Mouse (Mus musculus): Measurements from ENCODE around the gene C130026I21Rik.
A peak's percentile ranks its signal among the peaks of the same experiment; 100 is the strongest.
"Not testable (repeated sequence)": the region's sequence is repeated elsewhere in the genome, so short reads cannot be mapped to it uniquely, and the experiment has no call there.

The C130026I21Rik gene

DNA sequence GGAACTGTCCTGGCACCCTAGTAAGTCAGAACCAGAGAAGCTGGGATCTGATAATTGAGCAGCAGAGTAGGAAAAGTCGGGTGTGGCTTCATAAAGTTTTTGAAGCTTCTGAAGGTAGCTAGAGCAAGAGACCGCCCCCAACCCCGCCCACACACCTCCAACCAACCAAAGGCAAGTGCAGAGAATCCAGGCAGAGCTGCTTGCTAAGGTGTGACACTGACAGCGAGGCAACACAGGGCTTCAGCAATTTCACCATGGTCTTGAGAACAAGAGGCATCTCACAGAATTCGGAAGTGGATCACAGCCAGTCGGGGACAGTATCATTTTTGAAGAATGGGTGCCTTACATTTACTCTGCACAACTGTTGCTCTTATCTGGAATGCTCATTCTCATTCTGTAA, at the start of gene C130026I21Rik:
C130026I21Rik (minus strand) TSS at position 101 of the 400 bp plus-strand sequence.
- DNase-seq (ENCODE audit: low spot score in 2 of 2) = not testable (repeated sequence)

DNA sequence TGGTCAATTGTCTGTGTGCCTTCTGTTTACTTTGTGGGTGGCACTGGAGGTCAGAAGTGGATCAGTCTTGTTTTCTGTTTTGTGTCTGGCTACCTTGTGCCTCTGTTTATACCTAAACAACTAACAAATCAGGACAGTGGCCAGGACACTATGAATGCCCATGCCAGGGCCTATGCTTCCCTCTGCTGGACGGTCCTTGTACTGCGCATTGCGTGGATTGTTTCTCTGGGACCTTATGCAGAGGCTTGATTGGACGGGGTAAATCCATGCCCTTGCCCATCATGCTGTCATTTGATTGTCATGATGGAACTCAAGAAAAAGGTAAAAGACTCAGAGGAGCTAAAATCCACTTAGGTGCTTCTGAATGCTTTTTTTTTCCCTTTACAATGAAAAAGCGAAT, 16.7 kb upstream of the C130026I21Rik start:
- peak in 1 of 2 experiments; percentile 1 for DNase-seq (ENCODE audit: low spot score in 2 of 2)

DNA sequence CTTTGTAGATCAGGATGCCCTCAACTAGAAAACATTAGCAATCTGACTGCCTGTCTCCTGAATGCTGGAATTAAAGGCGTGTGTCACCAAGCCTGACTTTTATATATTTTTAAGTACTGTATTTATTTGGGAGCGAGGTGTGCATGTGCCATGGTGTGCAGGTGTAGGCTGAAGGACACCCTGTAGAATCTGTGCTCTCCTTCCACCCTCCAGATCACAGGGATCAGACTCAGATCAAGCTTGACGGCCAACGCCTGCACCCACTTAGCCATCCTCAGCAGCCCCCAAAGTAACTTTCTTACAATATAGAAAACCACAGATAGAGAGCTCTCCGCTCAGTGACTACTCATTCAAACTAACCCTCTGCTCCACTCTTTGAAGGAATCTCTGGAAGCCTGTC, 6.1 kb upstream of the C130026I21Rik start:
- not testable (repeated sequence) for DNase-seq (ENCODE audit: low spot score in 2 of 2)

DNA sequence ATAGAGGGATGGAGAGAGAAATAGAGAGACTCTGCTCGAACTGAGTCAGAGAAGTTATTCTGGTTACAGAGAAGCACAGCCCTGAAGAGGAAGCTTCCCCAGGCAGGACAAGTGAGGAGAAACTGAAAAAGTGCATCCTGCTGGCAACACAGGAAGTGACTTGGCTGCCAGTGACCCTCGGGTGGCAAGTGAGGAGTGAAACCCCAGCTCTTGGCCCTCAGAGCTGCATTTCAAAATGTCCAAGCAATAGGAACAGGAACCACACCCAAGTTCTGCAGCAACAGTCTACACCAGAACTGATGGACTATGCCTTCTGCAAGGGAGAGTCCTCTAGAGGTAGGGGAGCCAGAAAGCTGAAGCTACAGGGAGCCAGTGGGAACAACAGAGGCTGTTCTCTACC, 11.7 kb downstream of the C130026I21Rik start:
- not testable (repeated sequence) for DNase-seq (ENCODE audit: low spot score in 2 of 2)

DNA sequence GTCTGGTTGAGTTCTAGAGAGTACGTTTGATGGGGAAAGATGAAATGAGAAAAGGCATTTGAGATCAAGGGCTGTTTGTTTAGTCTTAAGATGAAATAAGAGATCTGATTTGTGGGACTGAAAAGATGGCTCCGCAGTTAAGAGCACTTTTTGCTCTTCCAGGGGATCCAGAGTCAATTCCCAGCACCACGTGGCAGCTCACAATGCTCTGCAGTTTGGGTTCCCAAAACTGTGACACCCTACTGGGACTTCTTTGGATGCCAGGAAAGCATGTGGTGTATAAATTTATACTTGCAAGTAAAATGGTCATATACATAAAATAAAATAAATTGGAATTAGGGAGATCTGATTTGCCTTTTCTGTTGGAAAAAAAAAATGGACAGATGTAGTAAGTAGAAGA, 15.1 kb downstream of the C130026I21Rik start:
- DNase-seq (ENCODE audit: low spot score in 2 of 2) = not testable (repeated sequence)

DNA sequence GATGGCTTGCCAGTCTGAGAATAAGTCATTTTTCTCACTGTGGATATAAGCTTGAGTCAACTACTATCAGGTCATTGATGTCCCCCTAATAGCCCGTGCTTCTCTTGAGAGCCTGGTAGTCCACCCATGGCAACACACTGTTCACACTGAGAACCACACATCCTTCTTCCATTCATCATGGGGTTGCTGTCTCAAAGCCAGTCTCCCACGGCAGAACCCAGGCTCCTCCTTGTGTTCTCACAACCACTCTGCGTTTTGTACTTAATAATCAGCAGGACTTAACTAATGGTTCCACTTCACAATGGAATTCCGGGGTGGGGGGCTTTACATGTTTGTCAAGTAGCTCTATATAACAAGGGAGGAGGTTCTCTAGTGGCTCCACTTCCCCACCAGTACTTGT, 19.2 kb downstream of the C130026I21Rik start:
- DNase-seq (ENCODE audit: low spot score in 2 of 2) = not testable (repeated sequence)

DNA sequence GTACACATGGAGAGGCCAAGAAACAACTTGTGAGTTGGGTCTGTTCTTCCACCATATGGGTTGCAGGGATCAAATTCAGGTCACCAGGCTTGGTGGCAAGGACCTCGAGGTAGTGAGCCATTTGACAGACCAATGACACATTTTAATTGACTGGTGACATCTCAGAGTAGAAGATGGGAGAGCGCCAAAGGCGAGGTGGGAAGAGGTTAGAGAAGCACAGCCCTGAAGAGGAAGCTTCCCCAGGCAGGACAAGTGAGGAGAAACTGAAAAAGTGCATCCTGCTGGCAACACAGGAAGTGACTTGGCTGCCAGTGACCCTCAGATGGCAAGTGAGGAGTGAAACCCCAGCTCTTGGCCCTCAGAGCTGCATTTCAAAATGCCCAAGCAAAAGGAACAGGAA, 21.4 kb downstream of the C130026I21Rik start:
- not testable (repeated sequence) for DNase-seq (ENCODE audit: low spot score in 2 of 2)

DNA sequence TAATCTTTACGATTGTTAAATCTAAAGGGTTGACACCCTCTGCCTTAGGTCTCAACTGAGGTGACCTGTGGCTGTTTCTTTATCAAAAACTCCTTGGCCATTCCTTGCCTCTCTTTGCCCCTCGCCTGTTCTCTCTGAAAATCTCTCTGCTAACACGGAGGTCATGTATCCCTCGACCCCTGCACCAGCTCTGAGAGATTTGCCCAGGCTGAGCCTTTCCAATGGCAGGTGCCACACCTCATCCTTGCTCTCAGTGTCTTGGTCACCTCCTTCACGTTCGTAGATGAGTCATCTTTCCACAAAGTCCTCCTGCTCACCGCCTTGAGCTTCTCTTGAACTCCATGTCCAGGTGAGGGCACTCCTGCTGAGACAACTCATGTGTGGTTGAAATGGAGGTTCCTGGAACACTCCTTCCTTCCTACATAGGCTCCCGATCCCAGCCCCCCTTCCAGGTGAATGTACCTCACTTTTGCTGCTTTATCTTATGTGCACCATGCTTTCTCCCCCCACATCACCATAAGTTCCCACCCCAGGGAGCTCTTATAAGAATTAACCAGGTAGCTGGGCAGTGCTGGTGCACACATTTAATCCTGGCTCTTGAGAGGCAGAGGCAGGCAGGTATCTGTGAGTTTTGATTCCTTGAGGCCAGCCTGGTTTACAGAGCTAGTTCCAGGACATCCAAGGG, 23.4 kb downstream of the C130026I21Rik start:
- not testable (repeated sequence) for DNase-seq (ENCODE audit: low spot score in 2 of 2)

DNA sequence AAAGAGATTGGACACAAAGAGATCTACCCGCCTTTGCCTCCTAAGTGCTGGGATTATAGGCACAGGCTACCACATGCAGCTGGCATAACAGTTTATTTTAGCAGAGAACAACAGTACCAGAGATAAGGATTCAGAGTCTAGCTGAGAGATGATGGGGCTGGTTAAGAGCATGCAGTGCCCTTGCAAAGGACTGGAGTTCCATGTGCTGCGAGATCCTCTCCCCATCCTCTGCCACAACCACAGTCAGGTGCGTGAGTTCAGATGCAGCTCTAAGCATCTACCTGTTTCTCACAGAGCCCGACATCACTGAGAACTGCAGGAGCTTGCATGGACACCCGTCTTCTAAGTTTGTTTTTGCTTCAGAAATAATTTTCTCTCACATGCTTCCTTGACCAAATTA, 24.1 kb downstream of the C130026I21Rik start:
- not testable (repeated sequence) for DNase-seq (ENCODE audit: low spot score in 2 of 2)

DNA sequence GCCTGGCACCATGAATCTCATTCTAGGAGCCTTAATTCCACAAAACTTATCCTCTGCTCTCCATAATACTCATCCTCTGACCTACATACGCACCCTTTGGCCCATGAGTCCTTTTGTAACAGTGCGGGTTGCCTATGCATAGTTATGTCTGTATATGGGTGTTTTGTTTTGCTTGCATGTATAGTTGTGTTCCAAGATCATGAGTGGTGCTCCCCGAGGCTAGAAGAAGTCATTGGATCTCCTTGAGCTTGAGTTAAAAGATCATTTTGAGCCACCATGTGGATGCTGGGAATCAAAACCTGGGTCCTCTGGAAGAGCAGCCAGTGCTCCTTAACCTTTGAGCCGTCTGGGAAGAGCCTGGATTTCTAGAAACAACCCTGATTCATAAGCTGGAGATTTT, 25.4 kb downstream of the C130026I21Rik start:
- not testable (repeated sequence) for DNase-seq (ENCODE audit: low spot score in 2 of 2)

DNA sequence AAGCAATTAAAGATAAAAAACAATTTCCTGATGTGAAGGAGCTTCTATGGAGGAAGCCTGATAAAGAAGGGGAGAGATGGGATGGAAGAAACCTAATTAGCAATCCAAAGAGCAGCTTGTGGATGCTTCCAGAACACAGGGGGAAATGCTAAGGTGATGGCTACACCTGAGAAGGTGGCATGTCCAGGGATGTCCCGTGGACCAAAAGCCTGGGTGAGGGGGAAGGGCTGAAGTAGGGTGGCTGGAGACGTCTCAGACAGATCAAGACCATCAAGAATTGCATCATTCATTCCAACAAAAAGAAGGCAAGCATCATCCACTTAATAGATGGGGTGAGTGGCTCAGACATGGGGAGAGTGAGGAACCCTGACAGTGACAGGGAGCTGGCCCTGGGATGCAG, 27.3 kb downstream of the C130026I21Rik start:
- DNase-seq (ENCODE audit: low spot score in 2 of 2) = not testable (repeated sequence)

DNA sequence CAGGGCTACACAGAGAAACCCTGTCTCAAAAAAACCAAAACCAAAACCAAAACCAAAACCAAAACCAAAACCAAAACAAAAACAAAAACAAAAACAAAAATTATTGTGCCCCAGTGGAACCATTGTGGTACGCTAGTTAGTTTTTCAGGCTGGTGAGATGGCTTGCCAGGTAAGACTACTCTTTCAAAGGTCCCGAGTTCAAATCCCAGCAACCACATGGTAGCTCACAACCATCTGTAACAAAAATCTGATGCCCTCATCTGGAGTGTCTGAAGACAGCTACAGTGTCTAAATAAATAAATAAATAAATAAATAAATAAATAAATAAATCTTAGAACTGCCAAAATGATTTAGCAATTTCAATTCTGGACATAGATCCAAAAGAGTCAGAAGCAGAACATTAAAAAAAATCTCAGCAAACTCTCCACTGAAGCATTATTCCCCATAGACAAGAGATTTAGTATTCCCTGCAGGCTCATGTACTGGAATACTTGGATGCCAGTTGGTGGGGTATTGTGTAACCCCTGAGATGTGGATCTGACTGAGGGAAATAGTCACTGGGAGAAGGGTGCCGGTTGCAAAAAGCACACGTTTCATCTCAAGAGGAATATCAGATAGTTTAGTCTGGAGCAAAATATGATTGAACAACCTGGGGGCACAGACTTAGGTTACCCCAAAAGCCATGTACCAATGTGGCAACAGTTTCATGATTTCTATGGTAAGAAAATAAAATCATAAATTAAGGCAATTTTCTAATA, 31.2 kb downstream of the C130026I21Rik start:
- not testable (repeated sequence) for DNase-seq (ENCODE audit: low spot score in 2 of 2)

DNA sequence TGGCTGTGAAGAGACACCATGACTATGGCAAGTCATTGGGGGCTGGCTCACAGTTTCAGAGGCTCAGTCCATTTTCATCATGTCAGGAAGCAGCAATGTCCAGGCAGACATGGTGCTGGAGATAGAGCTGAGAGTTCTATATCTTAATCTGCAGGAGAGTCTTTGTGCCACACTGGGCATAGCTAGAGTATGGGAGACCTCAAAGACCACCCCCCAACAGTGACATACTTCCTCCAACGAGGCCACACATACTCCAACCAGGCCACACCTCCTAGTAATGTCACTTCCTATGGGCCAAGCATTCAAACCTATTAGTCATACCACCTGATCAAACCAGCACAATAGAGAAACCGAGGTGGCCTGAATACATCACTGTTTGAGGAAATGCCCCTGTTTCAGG, 63.8 kb downstream of the C130026I21Rik start:
- DNase-seq (ENCODE audit: low spot score in 2 of 2) = not testable (repeated sequence)

DNA sequence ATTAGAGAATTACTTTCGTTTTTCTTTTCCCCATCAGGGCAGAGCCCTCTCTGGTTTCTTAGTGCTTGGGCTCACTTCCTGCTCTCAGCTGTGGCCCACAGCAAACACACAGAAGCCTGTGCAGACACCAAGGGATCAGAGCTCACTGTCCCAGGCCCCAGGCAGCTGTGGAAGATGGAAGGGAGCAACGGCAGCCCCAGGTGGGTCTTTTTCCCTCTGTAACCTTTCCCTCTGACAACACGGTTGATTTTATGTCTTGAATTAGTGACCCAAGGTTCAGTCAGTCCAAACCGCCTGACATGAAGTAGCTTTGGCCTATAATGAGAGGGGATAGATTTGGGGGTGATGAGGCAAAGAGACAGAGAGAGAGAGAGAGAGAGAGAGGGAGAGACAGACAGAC, 70.8 kb downstream of the C130026I21Rik start:
- not testable (repeated sequence) for DNase-seq (ENCODE audit: low spot score in 2 of 2)

DNA sequence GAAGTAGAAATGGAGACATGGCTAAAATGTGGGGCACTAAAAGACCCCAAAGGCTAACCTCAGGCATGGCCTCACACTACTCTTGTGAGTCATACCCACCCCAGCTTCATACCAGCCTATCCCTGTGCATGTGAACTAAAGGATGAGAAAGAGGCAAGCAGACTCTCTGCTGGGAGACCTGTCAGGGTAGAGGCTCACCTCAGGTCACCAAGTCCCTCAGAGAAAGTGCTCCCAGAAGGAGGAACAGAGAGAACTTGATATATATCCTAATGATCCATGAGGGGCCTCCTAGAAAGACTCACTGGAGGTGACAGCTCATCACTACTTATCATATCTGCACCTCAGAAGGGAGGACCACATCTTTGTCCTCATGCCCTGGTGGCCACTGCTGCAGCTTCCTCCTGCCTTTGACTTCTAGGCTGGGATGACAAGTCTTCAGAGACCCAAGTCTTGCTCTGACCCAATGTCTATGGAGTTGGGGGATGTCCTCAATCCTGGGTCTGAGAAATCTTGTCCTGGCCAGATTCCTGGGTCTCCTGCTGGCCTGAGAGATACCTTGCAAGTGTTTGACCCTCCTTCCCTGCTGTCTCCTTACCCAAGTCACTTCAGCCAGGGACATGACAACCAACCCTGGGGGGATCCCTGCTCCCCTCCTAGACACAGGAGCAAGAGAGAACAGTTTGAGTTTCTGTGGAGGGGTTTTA, 71.6 kb downstream of the C130026I21Rik start:
- DNase-seq (ENCODE audit: low spot score in 2 of 2) = not testable (repeated sequence)

DNA sequence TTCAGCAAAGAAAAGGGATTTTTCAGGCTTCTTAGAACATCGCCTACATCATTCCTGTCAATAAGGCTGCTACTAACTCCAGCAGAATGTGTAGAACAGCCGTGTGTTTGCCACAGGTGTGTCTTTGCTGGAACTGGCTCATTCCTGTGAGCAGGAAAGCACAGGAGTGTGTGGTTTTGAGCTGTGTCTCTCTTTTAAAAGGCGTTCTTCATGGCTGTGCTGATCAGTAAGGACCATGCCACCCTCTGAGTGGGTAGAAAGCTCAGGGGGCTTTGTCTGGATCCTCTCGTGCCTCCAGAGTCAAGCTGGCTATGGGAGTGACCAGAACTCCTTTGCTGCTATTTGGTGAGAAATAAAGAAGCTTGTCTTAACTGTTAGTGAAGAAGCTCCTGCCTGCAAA, 73.6 kb downstream of the C130026I21Rik start:
- not testable (repeated sequence) for DNase-seq (ENCODE audit: low spot score in 2 of 2)

DNA sequence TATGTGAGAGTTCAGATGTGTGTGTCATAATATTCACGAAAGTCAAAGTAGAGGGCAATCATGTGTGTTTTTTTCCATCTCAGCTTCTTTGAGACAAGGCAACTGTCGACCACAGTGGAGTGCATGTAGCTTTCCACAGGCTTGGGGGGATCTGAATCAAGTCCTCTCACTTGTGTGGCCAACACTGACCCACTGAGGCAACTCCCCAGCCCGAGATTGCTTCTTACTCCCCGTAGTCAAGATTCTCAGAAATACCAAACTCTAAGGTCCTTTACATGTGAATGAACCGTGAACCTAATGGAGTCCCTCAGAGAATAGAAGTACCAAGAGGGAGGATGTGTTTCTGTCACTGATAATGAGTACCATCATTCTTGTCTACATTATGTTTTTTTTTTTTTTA, 76.6 kb downstream of the C130026I21Rik start:
- DNase-seq (ENCODE audit: low spot score in 2 of 2) = not testable (repeated sequence)

DNA sequence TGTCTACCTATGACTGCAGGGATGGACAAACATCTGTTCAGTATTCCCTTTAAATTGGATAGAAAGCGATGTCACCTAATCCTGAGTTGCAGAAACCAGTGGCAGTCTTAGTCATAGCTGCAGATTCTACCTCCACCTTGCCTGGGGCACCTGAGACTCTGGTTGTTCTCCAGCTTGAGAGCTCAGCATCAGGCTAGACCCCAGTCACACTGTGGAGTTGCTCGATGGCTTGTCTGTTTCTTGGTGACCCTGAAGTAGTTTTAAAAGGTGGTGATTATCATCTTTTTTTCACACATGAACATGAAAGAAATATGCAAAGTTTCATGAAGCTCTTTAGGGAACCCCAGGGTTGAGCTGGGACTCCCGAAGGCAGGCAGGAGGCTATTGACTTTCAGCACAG, 88.4 kb downstream of the C130026I21Rik start:
- DNase-seq (ENCODE audit: low spot score in 2 of 2) = not testable (repeated sequence)

DNA sequence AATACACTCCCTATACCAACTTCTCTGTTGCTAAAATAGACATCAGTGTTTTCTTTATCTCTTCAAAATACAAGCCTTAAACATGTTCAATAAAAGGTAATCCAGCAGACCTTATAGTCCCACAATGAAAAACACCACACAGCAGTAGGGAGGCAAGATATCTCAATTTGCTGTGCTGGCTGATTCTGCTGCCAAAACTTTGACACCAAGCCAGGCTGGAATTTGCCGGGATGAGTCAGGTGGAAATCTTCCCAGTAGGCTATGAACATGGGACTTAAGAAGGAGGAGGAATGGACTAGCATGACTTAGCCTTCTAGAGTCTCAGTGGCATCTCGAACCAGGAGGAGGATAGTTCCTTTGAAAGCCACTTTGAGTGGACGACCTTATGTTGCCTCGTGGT, 91.4 kb downstream of the C130026I21Rik start:
- DNase-seq (ENCODE audit: low spot score in 2 of 2) = not testable (repeated sequence)

DNA sequence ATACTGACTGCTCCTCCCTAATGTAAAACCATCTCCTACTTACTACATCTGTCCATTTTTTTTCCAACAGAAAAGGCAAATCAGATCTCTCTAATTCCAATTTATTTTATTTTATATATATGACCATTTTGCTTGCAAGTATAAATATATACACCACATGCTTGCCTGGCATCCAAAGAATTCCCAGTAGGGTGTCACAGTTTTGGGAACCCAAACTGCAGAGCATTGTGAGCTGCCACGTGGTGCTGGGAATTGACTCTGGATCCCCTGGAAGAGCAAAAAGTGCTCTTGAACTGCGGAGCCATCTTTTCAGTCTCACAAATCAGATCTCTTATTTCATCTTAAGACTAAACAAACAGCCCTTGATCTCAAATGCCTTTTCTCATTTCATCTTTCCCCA, 107.5 kb downstream of the C130026I21Rik start:
- not testable (repeated sequence) for DNase-seq (ENCODE audit: low spot score in 2 of 2)

DNA sequence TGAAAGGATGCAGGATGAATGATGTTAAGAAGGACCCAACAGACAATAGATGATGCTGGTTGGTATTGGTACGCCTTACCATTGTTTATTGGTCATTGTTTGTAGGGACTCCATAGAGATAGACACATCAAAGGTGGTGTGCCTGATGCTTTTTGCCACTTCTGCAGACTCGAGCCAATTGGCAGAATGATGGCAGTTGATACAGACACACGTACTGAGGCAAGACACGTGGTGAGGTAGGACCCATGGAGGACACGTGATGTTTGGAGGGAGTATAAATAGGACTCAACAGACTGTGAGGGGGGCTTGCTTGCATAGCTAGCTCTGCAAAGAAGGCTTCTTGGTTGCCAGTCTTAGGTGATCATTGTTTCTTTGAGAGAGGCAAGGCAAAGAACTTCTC, 115.2 kb downstream of the C130026I21Rik start:
- not testable (repeated sequence) for DNase-seq (ENCODE audit: low spot score in 2 of 2)

DNA sequence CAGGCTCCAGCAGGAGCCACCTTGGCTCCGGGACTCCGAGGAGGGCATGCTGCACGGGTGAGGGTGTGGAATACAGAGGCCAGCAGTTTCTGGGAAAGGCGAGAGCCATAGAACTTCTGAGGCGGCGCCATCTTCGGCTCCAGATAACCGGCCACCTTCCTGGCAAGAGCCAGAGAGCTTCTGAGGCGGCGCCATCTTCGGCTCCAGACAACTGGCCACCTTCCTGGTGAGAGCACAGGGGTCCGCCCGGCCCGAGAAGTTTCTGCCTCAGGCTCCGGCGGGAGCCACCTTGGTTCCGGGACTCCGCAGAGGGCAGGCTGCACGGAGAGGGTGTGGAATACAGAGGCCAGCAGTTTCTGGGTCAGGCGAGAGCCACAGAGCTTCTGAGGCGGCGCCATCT, 136.7 kb downstream of the C130026I21Rik start:
- not testable (repeated sequence) for DNase-seq (ENCODE audit: low spot score in 2 of 2)

Data from right cerebral cortex, postnatal 36 days (tissue).